ENCODE assay signal across 23 mouse cellular contexts in genomic region chr16:67968311-67969145, GRCm38 (mm10).
DNase-seq lines count a peak whose midpoint lies in the region; ATAC-seq lines count a peak whose summit lies in the region.
"Had no signal": no experiment of that assay in that cellular context is flagged by ENCODE, and none has a peak within 500 bp of the region (broad histone marks: within the 10 kb centered on the region; RNA-seq: fewer than 3 reads in every experiment).

No protein-coding gene starts in this region.

- H3K9me3 ChIP-seq in forebrain, embryonic 11.5 days (ENCODE audit: control insufficient read depth, low read length): no peaks in the 10 kb centered on the region
- H3K9me3 ChIP-seq in forebrain, embryonic 16.5 days (ENCODE audit: control insufficient read depth, low read length): no peaks in the 10 kb centered on the region
- H3K9me3 ChIP-seq in kidney, embryonic 15.5 days (replicated peaks): no peaks in the 10 kb centered on the region
- H3K9me3 ChIP-seq: embryonic facial prominence, embryonic 12.5 days; heart, embryonic 15.5 days; hindbrain, embryonic 12.5 days; intestine, embryonic 15.5 days; limb, embryonic 13.5 days; liver, embryonic 15.5 days; midbrain, embryonic 13.5 days; neural tube, embryonic 15.5 days; stomach, embryonic 15.5 days had no signal

- H3K27me3 ChIP-seq in forebrain, embryonic 11.5 days (ENCODE audit: control insufficient read depth, insufficient read depth, low read length): no peaks in the 10 kb centered on the region
- H3K27me3 ChIP-seq in forebrain, embryonic 16.5 days (replicated peaks; ENCODE audit: control insufficient read depth, insufficient read depth, low read length): no peaks in the 10 kb centered on the region
- H3K27me3 ChIP-seq in kidney, embryonic 15.5 days: no peaks in the 10 kb centered on the region
- H3K27me3 ChIP-seq: CH12.LX; embryonic facial prominence, embryonic 12.5 days; heart, embryonic 15.5 days; hindbrain, embryonic 12.5 days; intestine, embryonic 15.5 days; limb, embryonic 13.5 days; liver, embryonic 15.5 days; midbrain, embryonic 13.5 days; neural tube, embryonic 15.5 days; stomach, embryonic 15.5 days had no signal

- no peak overlapping the region for H3K4me3 ChIP-seq in forebrain, embryonic 11.5 days (ENCODE audit: low read depth, low read length)
- no peak overlapping the region for H3K4me3 ChIP-seq in forebrain, embryonic 16.5 days (replicated peaks; ENCODE audit: low read length)
- no peak overlapping the region for H3K4me3 ChIP-seq in kidney, embryonic 15.5 days (replicated peaks)
- H3K4me3 ChIP-seq: embryonic facial prominence, embryonic 12.5 days; heart, embryonic 15.5 days; hindbrain, embryonic 12.5 days; intestine, embryonic 15.5 days; limb, embryonic 13.5 days; liver, embryonic 15.5 days; midbrain, embryonic 13.5 days; myocyte; neural tube, embryonic 15.5 days; stomach, embryonic 15.5 days had no signal

- no peaks in the 10 kb centered on the region for H3K4me1 ChIP-seq in forebrain, embryonic 11.5 days (replicated peaks; ENCODE audit: control insufficient read depth, insufficient read depth, low read length)
- H3K4me1 ChIP-seq in forebrain, embryonic 16.5 days (replicated peaks; ENCODE audit: control insufficient read depth, insufficient read depth, low read length): no peaks in the 10 kb centered on the region; the same call in 1 of the 2 replicates
- H3K4me1 ChIP-seq in kidney, embryonic 15.5 days: no peaks in the 10 kb centered on the region
- H3K4me1 ChIP-seq: embryonic facial prominence, embryonic 12.5 days; heart, embryonic 15.5 days; hindbrain, embryonic 12.5 days; intestine, embryonic 15.5 days; limb, embryonic 13.5 days; liver, embryonic 15.5 days; midbrain, embryonic 13.5 days; neural tube, embryonic 15.5 days; stomach, embryonic 15.5 days had no signal

- no peak for DNase-seq in forebrain, embryonic 11.5 days (ENCODE audit: low spot score)
- DNase-seq in right cerebral cortex, adult 18-20 months: peak; percentile 16
- DNase-seq in right cerebral cortex, postnatal 4 days: no peak
- DNase-seq in layer of hippocampus, adult 9-11 months: peak; percentile 63
- no peak for DNase-seq in heart, postnatal 25 days (ENCODE audit: low spot score)
- DNase-seq: cerebellum, adult 11 months; gastrocnemius, postnatal 10 days; heart, adult 18-20 months; thymus, postnatal 14 days had no signal

- H3K4me2 ChIP-seq in forebrain, embryonic 11.5 days (ENCODE audit: low read depth, low read length, severe bottlenecking): no peak overlapping the region
- no peak overlapping the region for H3K4me2 ChIP-seq in forebrain, embryonic 16.5 days (ENCODE audit: low read length)
- H3K4me2 ChIP-seq in kidney, embryonic 15.5 days: no peak overlapping the region
- H3K4me2 ChIP-seq: embryonic facial prominence, embryonic 12.5 days; heart, embryonic 15.5 days; hindbrain, embryonic 12.5 days; intestine, embryonic 15.5 days; limb, embryonic 13.5 days; liver, embryonic 15.5 days; midbrain, embryonic 13.5 days; neural tube, embryonic 15.5 days; stomach, embryonic 15.5 days had no signal

- 0 out of 2 replicates have a peak, but pooled peaks have one; percentile 13 for ATAC-seq in forebrain, embryonic 11.5 days (replicated peaks; ENCODE audit: low FRiP score)
- no peak for ATAC-seq in forebrain, embryonic 16.5 days
- no peak for ATAC-seq in kidney, embryonic 15.5 days (replicated peaks; ENCODE audit: low FRiP score)
- ATAC-seq: intestine, embryonic 15.5 days; lung, postnatal 0 days; midbrain, embryonic 13.5 days had no signal

- intact Hi-C loops in heart, postnatal 25 days (cut with DNase I): no loop called here

- H3K27ac ChIP-seq in forebrain, embryonic 11.5 days (ENCODE audit: low read depth, low read length): no peak overlapping the region
- H3K27ac ChIP-seq in forebrain, embryonic 16.5 days (ENCODE audit: low read length): no peak overlapping the region
- H3K27ac ChIP-seq in kidney, embryonic 15.5 days: no peak overlapping the region
- H3K27ac ChIP-seq: embryonic facial prominence, embryonic 12.5 days; heart, embryonic 15.5 days; hindbrain, embryonic 12.5 days; intestine, embryonic 15.5 days; limb, embryonic 13.5 days; liver, embryonic 15.5 days; midbrain, embryonic 13.5 days; neural tube, embryonic 15.5 days; stomach, embryonic 15.5 days had no signal

- no peak overlapping the region for H3K9ac ChIP-seq in forebrain, embryonic 11.5 days (ENCODE audit: low read length)
- H3K9ac ChIP-seq in forebrain, embryonic 16.5 days (replicated peaks; ENCODE audit: low read depth, low read length): no peak overlapping the region
- H3K9ac ChIP-seq in kidney, embryonic 15.5 days: no peak overlapping the region
- H3K9ac ChIP-seq: embryonic facial prominence, embryonic 12.5 days; heart, embryonic 15.5 days; hindbrain, embryonic 12.5 days; intestine, embryonic 15.5 days; limb, embryonic 13.5 days; liver, embryonic 15.5 days; midbrain, embryonic 13.5 days; neural tube, embryonic 15.5 days; stomach, embryonic 15.5 days had no signal

- no peaks in the 10 kb centered on the region for H3K36me3 ChIP-seq in forebrain, embryonic 11.5 days (ENCODE audit: control insufficient read depth, insufficient read depth, low read length)
- no peaks in the 10 kb centered on the region for H3K36me3 ChIP-seq in forebrain, embryonic 16.5 days (ENCODE audit: control insufficient read depth, insufficient read depth)
- no peaks in the 10 kb centered on the region for H3K36me3 ChIP-seq in kidney, embryonic 15.5 days
- H3K36me3 ChIP-seq: embryonic facial prominence, embryonic 12.5 days; heart, embryonic 15.5 days; hindbrain, embryonic 12.5 days; intestine, embryonic 15.5 days; limb, embryonic 13.5 days; liver, embryonic 15.5 days; midbrain, embryonic 13.5 days; neural tube, embryonic 15.5 days; stomach, embryonic 15.5 days had no signal

- 77% methylated on average over 11 of the region's 11 CpGs for WGBS in forebrain, embryonic 11.5 days
- WGBS in forebrain, embryonic 16.5 days: 39% methylated on average over 11 of the region's 11 CpGs
- 82% methylated on average over 11 of the region's 11 CpGs for WGBS in kidney, embryonic 15.5 days

Comparison
In these comparisons a context has a peak if more than half of its experiments do, and no peak if none do; other contexts are left out.
1. DNase-seq: peak in right cerebral cortex, adult 18-20 months (single experiment) and layer of hippocampus, adult 9-11 months (single experiment); none in forebrain, embryonic 11.5 days (single experiment), right cerebral cortex, postnatal 4 days (single experiment) and heart, postnatal 25 days (single experiment).